Mouse (Mus musculus) heart, postnatal 14 days (tissue): ENCODE data around the gene Add1. TPM values are rescaled to one million over a fixed set of nuclear protein-coding genes. Genes with fewer than 3 reads are reported as not detected.
"Not testable (repeated sequence)": the region's sequence is repeated elsewhere in the genome, so short reads cannot be mapped to it uniquely, and the experiment has no call there.

Experiments
- DNase-seq, 2 experiments: peaks; one replicate each; pipeline ENCODE4 v3.0.0; 2021 to 2022
- intact Hi-C: fragments of 180-260 bp; cut with DNase I; formaldehyde crosslinking; loops from one replicate; pipeline ENCODE4 v1.15.1; 2025
- total RNA-seq, 2 experiments: library from RNA; stranded (reverse); gene quantifications; 2 replicates each; pipeline ENCODE4 v1.2.3; 2021

The Add1 gene
- total RNA-seq, 2 experiments from 2014 or later = 149 to 154 TPM

DNA sequence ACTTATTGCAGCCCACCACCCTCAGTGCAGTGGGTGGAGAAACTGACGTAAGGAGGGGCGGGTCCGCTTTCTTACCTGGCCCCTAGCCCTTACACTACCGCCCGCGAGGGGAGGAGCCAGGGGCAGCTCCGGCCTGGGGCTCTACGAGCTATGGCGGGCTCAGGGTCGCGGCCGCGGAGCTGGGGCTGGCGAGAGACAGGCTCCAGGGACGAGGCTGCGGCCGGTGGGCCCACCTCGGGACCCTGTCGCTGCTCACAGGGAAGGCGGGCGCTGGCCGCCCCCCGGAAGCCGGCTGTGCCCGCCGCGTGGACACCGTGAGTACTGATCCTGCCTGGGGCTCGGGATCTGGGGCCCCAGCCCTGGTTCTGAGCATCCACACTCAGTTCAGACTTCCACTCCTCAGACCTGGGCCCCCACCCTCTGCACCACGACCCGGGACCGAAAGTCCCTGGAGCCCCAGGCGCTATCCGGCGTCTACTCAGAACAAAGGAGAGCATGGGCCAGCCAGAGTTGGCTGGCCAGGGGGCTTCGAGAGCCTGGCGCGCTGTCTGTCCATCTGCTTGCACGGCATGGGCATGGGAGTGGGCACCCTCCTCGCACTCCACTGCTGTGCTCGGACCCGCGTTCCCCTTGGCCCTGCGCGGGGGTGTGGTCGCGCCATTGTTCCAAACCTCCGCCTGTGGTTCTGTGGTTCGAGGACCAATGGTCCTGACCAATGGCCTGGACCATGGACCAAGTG is 23.8 kb upstream of the Add1 start:
- intact Hi-C loops = loop anchor here (2.0 kb wide), 1 partner anchor 87 kb away; the partner anchor contains the start of gene Mfsd10
- DNase-seq = peak; percentile 54

DNA sequence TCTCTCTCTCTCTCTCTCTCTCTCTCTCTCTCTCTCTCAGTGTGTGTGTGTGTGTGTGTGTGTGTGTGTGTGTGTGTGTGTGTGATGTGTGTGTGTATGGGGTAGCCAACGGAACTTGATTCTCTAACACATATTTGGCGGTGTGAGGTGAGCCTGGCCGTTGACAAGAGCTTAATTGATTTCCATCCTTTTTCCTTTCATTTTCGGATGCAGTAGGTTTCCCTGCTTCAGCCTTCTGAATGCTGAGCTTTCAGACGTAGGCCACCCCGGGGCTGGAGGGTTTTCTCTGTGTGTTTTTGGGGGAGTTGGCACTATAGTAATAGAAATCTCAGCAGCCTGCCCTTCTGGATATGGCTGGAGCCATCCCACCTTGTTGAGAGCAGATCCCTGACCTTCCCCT is 23.2 kb upstream of the Add1 start:
- intact Hi-C loops = no loop called here
- no peak for DNase-seq

DNA sequence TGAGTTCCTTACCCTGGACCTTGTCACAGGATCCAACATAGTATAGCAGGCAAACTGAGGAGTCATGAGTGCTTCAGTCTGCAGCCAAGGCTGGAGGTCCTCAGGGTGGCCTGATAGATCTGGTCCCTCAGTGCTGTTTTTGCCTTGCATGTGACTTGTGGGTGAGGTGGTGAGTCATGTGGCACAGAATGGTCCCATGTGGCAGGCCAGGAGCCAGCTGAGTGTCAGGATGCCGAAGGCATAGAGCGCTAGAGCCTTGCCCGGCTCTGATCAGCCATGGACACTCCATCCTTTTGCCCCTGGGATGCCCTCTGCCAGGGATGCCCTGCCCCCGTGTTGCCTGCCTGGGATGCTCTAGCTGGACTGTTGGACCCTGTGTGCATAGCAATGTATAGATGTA is 21.6 kb upstream of the Add1 start:
- DNase-seq = no peak
- intact Hi-C loops = no loop called here

DNA sequence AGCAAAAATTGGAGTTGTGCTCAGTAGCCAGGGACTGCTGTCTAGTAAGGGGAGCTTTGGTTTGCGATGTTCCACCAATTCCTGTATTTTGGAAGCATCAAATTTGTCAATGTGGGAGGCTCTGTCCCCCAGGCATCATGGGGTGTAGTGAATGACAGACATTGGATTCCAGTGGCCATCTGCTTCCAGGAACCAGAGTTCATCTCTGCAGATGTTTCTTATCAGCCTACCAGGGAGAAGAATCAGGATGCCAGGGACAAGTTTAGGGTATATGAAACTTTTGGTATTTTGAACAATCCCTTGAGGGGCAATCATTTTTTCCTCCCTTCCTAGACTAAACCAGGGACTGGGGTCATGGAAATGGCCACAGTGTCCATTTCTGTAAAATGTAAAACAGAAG is 9.6 kb upstream of the Add1 start:
- intact Hi-C loops = no loop called here
- DNase-seq = no peak

DNA sequence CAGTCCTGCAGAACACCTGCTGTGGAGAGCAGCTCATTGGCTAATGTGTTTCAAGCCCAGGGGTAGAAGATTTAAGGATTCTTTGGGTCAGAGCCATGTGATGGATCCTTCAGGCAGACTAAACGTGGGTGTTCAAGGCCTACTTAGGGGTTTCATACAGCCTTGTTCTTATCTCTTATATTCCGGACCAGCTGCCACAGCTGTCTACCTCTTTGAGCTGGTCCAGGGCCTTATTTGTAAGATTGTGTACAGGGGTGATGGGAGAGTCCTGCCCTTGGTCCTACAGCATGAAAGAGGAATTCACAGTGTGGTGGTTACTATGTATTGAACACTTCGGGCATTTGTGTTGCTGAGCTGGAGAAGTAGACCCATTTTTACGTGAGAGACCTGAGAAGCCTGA is 9.2 kb upstream of the Add1 start:
- intact Hi-C loops = no loop called here
- no peak for DNase-seq

DNA sequence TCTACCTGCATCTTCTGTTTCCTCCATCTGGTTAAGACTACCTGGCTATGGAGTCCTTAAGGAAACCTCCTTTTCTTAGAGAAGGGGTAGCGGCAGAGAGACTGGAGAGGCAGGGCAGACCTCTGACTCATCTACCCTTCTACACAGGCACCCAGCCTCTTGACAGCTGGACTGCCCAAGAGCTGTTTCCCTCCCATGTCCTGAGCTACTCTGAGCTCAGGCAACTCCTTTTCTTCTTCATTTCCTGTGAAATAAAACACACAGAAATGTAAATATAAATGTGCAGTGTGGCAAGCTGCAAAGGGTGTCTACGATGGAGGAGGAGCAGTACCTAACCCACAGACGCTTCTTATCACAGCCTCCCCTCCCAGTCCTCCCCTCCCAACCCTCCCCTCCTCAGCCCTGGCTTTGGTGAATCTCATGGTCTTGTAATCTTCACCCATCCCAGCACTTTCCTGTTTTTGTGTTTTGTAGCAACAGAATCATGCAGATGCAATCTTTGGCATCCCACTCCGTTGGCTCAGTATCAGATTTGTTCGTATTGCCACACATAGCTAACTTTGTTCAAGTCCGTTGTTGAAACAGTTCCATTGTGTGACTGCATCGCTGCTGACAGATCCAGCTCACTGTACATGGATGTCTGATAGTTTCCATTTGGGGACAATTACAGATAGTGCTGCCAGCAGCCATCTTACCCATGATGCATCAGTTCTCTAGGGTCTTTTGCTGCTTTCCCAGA is 7.8 kb upstream of the Add1 start:
- intact Hi-C loops = no loop called here
- DNase-seq = peak; percentile 75 to 82

DNA sequence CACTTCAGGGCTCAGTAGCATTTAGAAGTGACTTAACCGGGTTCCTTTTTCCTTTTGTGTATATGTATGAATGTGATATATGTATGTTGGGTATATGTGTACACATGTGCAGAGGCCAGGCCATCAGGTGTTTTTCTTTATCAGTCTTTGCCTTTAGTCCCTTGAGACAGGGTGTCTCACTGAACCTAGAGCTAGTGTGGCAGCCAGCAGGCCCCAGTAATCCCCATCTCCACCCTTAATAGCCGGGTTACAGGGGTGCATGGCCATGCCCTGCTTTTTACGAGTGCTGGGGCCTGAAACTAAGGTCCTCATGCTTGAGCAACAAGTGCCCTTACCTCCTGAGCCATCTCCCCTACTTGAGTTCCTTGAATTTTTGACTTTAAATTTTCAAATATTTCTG is 1.9 kb upstream of the Add1 start:
- intact Hi-C loops = loop anchor here (5.0 kb wide), 1 partner anchor 44 kb away; the partner anchor contains the start of gene Sh3bp2
- DNase-seq = no peak

DNA sequence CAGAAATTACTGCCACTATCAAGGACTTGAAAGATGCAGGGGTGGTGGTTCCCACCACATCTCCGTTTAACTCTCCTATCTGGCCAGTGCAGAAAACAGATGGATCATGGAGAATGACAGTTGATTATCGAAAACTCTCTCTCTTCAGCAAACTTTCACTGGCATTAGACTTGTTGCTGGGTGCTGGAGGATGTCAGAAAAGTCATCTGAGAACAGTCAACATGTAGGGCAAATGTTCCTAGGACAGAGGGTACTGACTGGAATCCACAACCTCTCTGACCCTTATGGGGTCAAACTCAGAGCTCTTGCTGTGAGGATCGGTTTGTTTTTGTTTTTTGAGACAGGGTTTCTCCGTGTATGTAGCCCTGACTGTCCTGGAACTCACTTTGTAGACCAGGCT is 896 bp upstream of the Add1 start:
- intact Hi-C loops = loop anchor here (5.0 kb wide), 1 partner anchor 45 kb away; the partner anchor contains the start of gene Sh3bp2
- DNase-seq = not testable (repeated sequence)

DNA sequence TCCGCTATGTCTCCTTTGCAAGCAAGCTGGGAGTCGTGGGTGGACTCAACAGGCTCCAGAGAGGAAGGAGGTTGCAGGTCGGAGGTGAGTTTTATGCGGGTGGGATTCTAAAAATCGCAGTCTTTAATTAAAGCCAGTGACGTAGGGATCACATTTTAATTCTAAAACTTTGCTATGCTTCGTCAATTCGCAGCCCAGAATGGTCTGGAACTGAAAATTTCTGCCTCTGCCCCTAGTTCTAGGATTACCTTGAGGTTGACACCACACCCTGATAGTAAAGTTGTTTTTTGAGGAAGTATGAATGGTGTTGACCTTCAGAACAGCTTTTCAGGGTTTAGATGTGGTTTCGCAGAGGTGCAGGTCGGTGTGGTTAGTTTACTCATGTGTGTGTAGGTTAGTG is 1.3 kb downstream of the Add1 start:
- DNase-seq = no peak

DNA sequence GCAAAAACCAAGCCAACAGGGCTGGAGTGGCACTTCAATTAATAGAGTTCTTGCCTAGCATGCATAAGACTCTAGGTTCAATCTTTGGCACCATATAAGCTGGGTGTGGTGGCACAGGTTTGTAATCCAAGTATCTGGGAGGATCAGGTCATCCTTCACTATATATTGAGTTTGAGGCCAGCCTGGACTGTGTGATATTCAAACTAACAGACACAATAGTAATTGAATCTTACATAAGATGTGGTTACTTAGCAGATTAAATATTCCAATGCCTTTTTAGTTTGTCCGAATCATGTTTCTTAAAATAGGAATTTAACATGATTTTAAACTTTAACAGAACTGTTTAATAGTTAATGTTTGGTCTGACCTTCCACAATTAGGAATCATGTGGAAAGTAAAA is 2.8 kb downstream of the Add1 start:
- no peak for DNase-seq
- intact Hi-C loops = loop anchor here (5.0 kb wide), 1 partner anchor 36 kb away; no protein-coding TSS in a partner anchor

More for the DNA sequence above, 1.3 kb downstream of the Add1 start:
- intact Hi-C loops = loop anchor here (5.0 kb wide), 2 partner anchors 38 to 47 kb away; partner anchors contain the start of gene Sh3bp2

DNA sequence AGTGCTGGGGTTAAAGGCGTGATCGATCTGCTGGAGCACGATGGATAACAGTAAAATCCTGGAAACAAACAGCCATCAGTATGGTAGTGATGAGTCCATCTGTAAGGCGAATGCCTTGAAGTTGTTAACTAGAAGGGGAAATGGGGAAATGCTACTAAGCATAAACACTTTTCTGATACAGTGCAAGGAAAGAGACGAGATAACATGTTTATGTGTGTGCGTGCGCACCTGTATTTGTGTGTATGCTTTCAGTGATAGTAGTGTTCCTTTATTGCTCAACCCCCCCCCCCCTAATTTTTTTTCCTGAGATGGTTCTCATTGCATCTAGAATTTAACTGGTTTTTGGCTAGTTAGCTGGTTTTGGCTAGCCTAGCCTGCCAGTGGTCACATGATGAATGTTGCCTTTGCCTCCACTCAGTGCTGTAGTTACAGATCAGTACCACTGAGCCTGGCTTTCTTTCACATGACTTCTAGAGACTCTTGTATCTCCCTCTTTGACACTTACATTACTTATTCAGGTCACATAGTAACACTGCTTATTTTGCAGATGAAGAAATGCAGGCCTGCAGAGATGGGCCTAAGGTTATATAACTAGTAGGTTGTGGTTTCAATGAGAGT is 4.7 kb downstream of the Add1 start:
- intact Hi-C loops = loop anchor here (5.0 kb wide), 1 partner anchor 34 kb away; no protein-coding TSS in a partner anchor
- no peak for DNase-seq

DNA sequence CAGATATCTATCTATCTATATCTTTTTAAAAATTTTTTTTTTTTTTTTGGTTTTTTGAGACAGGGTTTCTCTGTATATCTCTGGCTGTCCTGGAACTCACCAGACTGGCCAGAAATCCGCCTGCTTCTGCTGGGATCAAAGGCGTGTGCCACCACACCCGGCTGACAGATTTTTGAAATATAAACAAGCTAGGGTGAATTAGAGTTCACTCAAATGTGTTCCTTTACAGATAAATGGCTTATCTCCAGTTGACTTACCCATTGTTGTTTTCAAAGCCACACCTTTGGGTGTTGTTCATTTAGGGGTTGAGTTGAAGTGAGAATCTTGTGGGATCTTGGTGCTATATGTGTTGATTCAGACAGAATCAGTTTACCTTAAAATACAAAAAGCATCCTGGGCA is 5.9 kb downstream of the Add1 start:
- intact Hi-C loops = loop anchor here (5.0 kb wide), 1 partner anchor 33 kb away; no protein-coding TSS in a partner anchor
- no peak for DNase-seq

DNA sequence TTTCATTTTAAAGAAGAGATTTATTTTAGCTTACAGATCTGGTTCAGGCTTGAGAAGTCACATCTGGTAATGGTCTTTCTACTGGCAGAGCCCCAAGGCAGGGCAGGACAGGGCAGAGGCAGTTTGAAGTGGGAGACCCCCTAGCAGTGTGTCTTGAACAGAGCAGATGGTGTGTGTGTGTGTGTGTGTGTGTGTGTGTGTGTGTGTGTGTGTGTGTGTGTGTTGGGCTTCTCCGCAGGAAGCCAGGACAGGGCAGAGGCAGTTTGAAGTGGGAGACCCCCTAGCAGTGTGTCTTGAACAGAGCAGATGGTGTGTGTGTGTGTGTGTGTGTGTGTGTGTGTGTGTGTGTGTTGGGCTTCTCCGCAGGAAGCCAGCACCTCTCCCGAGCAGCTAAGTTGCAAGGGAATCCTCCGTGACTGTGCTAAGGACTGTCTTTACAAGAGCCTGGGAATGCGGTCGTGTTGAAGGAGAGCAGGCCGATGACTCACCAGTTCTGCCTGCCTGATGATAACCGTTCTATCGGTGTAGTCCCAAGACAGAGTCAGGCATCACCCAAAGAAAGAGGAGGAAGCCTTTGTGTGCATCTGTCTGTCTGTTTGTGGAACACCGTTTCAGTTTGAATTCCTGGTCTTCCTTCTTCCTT is 8.3 kb downstream of the Add1 start:
- DNase-seq = peak; percentile 17 to 32
- intact Hi-C loops = not testable (repeated sequence)

DNA sequence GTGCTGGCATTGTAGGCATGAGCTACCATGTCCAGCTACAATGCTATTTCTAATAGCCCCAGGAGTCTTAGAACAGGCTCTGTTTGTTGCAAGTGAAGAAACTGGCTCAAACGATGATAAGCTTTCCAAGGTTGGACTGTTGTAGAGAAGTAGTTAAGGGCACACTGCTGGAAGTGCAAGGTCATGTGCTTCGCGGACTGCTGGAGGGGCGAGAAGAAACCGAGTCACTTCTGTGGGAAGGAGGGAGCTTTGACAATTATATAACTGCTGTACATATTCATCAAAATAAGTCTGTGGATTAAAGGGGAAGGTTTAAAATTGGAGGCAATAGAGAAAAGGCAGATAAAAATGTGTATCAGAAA is 8.8 kb downstream of the Add1 start:
- DNase-seq = no peak
- intact Hi-C loops = no loop called here

DNA sequence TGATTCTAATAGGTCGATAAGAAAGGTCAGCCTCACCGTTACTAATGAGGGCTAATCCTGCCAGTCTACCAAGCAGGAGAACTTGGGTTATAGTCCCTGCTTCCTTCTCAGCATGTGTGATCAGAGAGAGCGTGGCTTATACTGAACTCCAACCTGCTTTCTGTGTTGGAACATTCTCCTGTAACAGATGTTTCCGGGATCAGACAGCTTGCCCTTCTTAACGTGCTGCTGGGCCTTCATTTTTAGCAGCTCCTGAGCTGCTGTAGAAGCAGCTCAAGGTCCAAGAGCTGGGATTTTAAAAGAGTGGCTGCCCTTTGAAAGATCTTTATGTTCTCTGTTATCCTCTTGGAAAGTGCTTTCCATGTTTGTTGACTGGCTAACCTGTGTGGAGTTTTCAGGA is 11.8 kb downstream of the Add1 start:
- intact Hi-C loops = no loop called here

DNA sequence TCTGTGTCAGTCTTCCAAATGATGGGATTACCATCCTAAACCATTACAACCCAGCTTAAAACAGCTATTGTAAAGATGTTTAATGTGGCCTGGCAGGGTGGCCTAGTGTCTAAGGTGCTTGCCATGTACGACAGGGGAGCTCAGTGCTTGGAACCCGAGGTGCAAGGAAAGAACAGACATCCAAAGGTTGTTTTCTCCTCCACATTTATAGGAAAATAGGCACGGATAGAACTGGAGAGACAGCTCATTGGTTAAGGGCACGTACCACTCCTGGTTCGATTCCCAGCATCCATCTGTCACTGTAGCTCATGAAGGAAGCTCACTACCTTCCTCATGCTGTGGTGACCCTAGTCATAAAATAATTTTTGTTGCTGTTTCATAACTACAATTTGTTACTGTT is 14.4 kb downstream of the Add1 start:
- intact Hi-C loops = no loop called here
- no peak for DNase-seq

More for the DNA sequence above, 11.8 kb downstream of the Add1 start:
- DNase-seq = no peak

DNA sequence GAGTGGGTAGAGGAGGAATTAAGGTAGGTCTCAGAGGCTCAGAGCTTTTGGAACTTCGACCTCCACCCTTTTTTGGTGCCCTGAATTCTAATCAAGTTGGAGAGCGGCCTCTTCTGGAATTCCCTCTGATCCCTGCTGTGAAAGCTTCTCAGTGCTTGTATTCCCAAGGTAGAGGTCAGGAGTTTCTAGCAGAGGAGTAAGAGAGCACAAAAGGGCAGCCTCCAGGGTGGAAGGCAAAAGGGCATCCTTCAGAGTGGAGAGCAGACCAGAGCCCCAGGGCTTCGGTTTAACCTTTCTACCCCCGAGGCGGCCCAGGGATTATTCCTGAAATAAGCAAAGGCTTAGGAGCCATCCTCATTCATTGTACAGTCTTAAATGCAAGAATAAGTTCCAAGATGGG is 16.6 kb downstream of the Add1 start:
- intact Hi-C loops = no loop called here
- DNase-seq = no peak

DNA sequence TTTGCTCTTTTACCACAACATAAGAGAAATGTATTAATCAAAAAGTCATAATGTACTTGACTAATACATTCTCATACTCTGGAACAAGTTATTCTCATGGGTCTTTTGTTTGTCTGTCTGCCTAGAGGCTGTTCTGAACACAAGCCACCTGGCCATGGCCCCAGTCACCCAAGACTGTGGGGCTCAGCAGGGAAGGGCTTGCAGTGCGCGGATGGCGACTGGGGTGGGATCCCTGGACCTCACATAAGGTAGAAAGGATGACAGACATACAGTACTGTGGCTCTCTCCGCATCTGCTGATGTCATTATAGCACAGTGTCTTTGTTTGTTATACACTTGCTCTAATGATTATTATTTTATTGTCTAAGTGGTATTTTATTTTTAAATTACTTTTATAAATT is 17.2 kb downstream of the Add1 start:
- intact Hi-C loops = no loop called here
- DNase-seq = no peak

DNA sequence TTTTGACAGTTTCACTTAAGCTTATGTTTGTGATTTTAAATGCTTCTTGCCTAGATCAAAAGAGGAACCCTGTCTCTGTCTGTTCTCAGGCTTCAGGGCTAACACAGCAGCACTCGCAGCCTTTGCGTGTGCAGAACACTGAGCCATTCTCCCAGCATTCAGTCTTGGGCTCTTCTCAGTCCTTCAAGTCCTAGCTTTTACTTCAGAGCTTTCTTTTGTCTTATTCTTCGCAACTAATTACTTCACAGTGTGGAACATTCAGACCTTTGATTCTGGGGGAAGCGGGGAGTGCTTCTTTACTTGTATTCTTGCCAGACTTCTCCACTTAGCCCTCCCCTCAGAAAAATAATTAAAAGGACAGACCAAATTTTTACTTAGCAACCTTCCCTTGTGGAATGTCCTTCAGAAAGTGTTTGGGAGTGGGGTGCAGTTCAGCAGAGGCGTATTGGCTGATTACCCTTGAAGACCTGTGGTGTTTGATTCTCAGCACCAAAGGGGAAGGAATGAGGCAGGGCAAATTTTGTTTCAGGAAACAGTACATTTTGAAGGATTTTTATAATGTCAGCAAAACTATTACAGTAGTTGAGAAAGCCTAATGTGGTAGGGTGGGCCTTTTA is 18.0 kb downstream of the Add1 start:
- intact Hi-C loops = no loop called here
- no peak for DNase-seq

DNA sequence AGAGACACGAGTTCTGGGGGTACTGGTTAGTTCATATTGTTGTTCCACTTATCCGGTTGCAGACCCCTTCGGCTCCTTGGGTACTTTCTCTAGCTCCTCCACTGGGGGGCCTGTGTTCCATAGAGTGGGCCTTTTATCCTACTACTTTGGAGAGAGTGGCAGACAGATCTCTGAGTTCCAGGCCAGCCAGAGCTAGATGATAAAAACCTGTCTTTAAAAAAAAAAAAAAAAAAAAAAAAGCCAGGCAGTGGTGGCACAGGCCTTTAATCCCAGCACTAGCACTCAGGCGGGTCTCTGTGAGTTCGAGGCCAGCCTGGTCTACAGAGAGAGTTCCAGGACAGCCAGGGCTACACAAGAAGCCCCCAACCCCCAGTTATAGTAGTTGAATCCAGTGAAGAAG is 18.8 kb downstream of the Add1 start:
- intact Hi-C loops = not testable (repeated sequence)

More for the DNA sequence above, 18.8 kb downstream of the Add1 start:
- not testable (repeated sequence) for DNase-seq
